Mouse (Mus musculus): ENCODE results near the gene Stx16. TPM values are rescaled to one million over a fixed set of nuclear protein-coding genes. Genes with fewer than 3 reads are reported as not detected.

The Stx16 gene
- polyA plus RNA-seq, 1 experiment from 2014 or later = 8.3 TPM

Other genes starting within 250 kb of the Stx16 start
- gene Npepl1, start 34.0 kb downstream of the Stx16 start, polyA plus RNA-seq (2016; fragmentation: Nextera tagmentation; extraction: Ambion mirVana) = 35.0 and 37.6 TPM in 2 replicates
- gene Gnas, start 208.0 kb downstream of the Stx16 start, polyA plus RNA-seq (2016; fragmentation: Nextera tagmentation; extraction: Ambion mirVana) = 1,166 and 1,270 TPM in 2 replicates

Measured in hindbrain, embryonic 10.5 days (tissue).